Mouse (Mus musculus): Measurements from ENCODE around the gene Hhatl. TPM values are rescaled to one million over a fixed set of nuclear protein-coding genes. Genes with fewer than 3 reads are reported as not detected.
A peak's percentile ranks its signal among the peaks of the same experiment; 100 is the strongest.

Gene Hhatl
- polyA plus RNA-seq, 1 experiment from 2014 or later: not detected

- Histone ChIP-seq H3K4me3 (replicated peaks; ENCODE audit: low read length) (no peak overlapping the region), H3K9ac (no peak overlapping the region), H3K27me3 (ENCODE audit: control insufficient read depth, insufficient read depth, low read length) (no peaks in the 10 kb centered on the region), H3K27ac (no peak overlapping the region), H3K36me3 (replicated peaks; ENCODE audit: control insufficient read depth, insufficient read depth) (peaks cover 44% of the 10 kb centered on the region), H3K4me1 (replicated peaks; ENCODE audit: control insufficient read depth, insufficient read depth, low read length) (peaks cover 32% of the 10 kb centered on the region), H3K4me2 (replicated peaks) (no peak overlapping the region), H3K9me3 (ENCODE audit: control insufficient read depth, low read length) (no peaks in the 10 kb centered on the region)
- 64% methylated on average over 3 of the region's 3 CpGs for WGBS
- ATAC-seq (ENCODE audit: low FRiP score) (no peak), DNase-seq (ENCODE audit: low spot score) (peak; percentile 39)
Observed at GRCm38 (mm10) chr9:121757432-121757831, 34.9 kb downstream of the Hhatl start.

- H3K4me3 ChIP-seq (replicated peaks; ENCODE audit: low read length): no peak overlapping the region
- DNase-seq (ENCODE audit: low spot score): no peak
- H3K9ac ChIP-seq: no peak overlapping the region
- H3K9me3 ChIP-seq (ENCODE audit: control insufficient read depth, low read length): no peaks in the 10 kb centered on the region
- WGBS: 93% methylated on average over 3 of the region's 3 CpGs
- no peaks in the 10 kb centered on the region for H3K27me3 ChIP-seq (ENCODE audit: control insufficient read depth, insufficient read depth, low read length)
- H3K4me1 ChIP-seq (replicated peaks; ENCODE audit: control insufficient read depth, insufficient read depth, low read length): peaks cover 29% of the 10 kb centered on the region
- H3K36me3 ChIP-seq (replicated peaks; ENCODE audit: control insufficient read depth, insufficient read depth): peaks cover 51% of the 10 kb centered on the region
- H3K4me2 ChIP-seq (replicated peaks): no peak overlapping the region
- no peak for ATAC-seq (ENCODE audit: low FRiP score)
- no peak overlapping the region for H3K27ac ChIP-seq
Observed at GRCm38 (mm10) chr9:121756785-121757184, 35.5 kb downstream of the Hhatl start.

DNA sequence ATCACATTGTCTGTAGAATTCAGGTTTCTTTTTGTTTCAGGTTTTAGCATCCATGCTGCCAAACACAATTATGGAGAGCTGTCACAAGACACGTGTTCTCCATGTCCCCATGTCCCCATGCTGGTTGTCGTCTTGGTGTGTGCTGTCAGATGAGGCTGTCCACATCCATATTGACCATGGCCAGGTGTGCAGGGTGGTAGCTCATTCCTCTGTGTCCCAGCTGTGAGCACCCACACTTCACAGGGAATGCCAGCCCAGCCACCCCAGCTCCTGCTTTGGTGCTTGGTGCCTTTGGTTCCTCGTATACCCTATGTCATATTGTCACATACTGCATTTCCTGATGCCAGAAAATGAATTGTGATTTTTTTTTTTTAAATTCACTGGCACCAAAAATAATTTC lies 37.7 kb downstream of the Hhatl start:
- peaks cover 72% of the 10 kb centered on the region for H3K36me3 ChIP-seq (replicated peaks; ENCODE audit: control insufficient read depth, insufficient read depth)
- 96% methylated on average over 3 of the region's 3 CpGs for WGBS
- ATAC-seq (ENCODE audit: low FRiP score) (no peak), DNase-seq (ENCODE audit: low spot score) (no peak)
- no peak overlapping the region for H3K27ac ChIP-seq
- H3K4me2 ChIP-seq (replicated peaks): no peak overlapping the region
- no peaks in the 10 kb centered on the region for H3K9me3 ChIP-seq (ENCODE audit: control insufficient read depth, low read length)
- H3K4me3 ChIP-seq (replicated peaks; ENCODE audit: low read length): no peak overlapping the region
- H3K27me3 ChIP-seq (ENCODE audit: control insufficient read depth, insufficient read depth, low read length): no peaks in the 10 kb centered on the region
- no peak overlapping the region for H3K9ac ChIP-seq
- peaks cover 13% of the 10 kb centered on the region for H3K4me1 ChIP-seq (replicated peaks; ENCODE audit: control insufficient read depth, insufficient read depth, low read length)

GRCm38 (mm10) chr9:121752774-121753173 lies 39.5 kb downstream of the Hhatl start:
- no peaks in the 10 kb centered on the region for H3K27me3 ChIP-seq (ENCODE audit: control insufficient read depth, insufficient read depth, low read length)
- WGBS: 97% methylated on average over 9 of the region's 9 CpGs
- ATAC-seq (ENCODE audit: low FRiP score) (no peak), DNase-seq (ENCODE audit: low spot score) (no peak)
- no peak overlapping the region for H3K4me2 ChIP-seq (replicated peaks)
- no peak overlapping the region for H3K4me3 ChIP-seq (replicated peaks; ENCODE audit: low read length)
- H3K27ac ChIP-seq: no peak overlapping the region
- H3K9ac ChIP-seq: no peak overlapping the region
- 0 out of 2 replicates have a peak, but pooled peaks cover under 1% of the 10 kb centered on the region for H3K4me1 ChIP-seq (replicated peaks; ENCODE audit: control insufficient read depth, insufficient read depth, low read length)
- peaks cover 91% of the 10 kb centered on the region for H3K36me3 ChIP-seq (replicated peaks; ENCODE audit: control insufficient read depth, insufficient read depth)
- no peaks in the 10 kb centered on the region for H3K9me3 ChIP-seq (ENCODE audit: control insufficient read depth, low read length)

DNA sequence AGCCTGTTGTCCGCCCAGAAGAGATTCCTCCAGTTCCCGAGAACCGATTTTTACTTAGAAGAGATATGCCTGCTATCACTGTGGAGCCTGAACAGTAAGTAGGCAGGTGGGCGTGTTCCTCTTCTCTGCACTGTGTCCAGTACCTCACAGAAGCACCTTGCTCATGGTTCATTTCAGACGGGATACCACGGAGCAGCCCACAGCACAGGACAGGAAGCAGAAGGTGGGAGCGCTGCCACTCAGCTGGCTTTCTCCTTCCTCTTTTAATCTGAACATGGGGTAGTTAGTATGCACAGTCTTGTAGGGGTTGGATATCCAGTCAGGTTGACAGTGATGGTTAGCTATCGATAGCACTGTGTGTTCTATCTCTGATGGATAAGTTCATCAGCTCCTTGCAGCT lies 48.3 kb downstream of the Hhatl start:
- no peak for ATAC-seq (ENCODE audit: low FRiP score)
- H3K27me3 ChIP-seq (ENCODE audit: control insufficient read depth, insufficient read depth, low read length): no peaks in the 10 kb centered on the region
- DNase-seq (ENCODE audit: low spot score): no peak
- H3K4me3 ChIP-seq (replicated peaks; ENCODE audit: low read length): no peak overlapping the region
- H3K9ac ChIP-seq: no peak overlapping the region
- no peaks in the 10 kb centered on the region for H3K9me3 ChIP-seq (ENCODE audit: control insufficient read depth, low read length)
- H3K4me2 ChIP-seq (replicated peaks): no peak overlapping the region
- H3K36me3 ChIP-seq (replicated peaks; ENCODE audit: control insufficient read depth, insufficient read depth): peaks cover 89% of the 10 kb centered on the region
- H3K4me1 ChIP-seq (replicated peaks; ENCODE audit: control insufficient read depth, insufficient read depth, low read length): no peaks in the 10 kb centered on the region
- no peak overlapping the region for H3K27ac ChIP-seq
- WGBS: 96% methylated on average over 8 of the region's 8 CpGs

- DNase-seq (ENCODE audit: low spot score) (no peak), ATAC-seq (ENCODE audit: low FRiP score) (no peak)
- H3K4me2 ChIP-seq (replicated peaks): no peak overlapping the region
- no peaks in the 10 kb centered on the region for H3K9me3 ChIP-seq (ENCODE audit: control insufficient read depth, low read length)
- H3K4me1 ChIP-seq (replicated peaks; ENCODE audit: control insufficient read depth, insufficient read depth, low read length): no peaks in the 10 kb centered on the region
- no peaks in the 10 kb centered on the region for H3K27me3 ChIP-seq (ENCODE audit: control insufficient read depth, insufficient read depth, low read length)
- H3K27ac ChIP-seq: no peak overlapping the region
- 95% methylated on average over 3 of the region's 3 CpGs for WGBS
- no peak overlapping the region for H3K4me3 ChIP-seq (replicated peaks; ENCODE audit: low read length)
- H3K36me3 ChIP-seq (replicated peaks; ENCODE audit: control insufficient read depth, insufficient read depth): peaks cover 68% of the 10 kb centered on the region
- H3K9ac ChIP-seq: no peak overlapping the region
Observed at GRCm38 (mm10) chr9:121741168-121741567, 51.1 kb downstream of the Hhatl start.

GRCm38 (mm10) chr9:121740490-121740889 lies 51.8 kb downstream of the Hhatl start:
- no peaks in the 10 kb centered on the region for H3K9me3 ChIP-seq (ENCODE audit: control insufficient read depth, low read length)
- no peaks in the 10 kb centered on the region for H3K27me3 ChIP-seq (ENCODE audit: control insufficient read depth, insufficient read depth, low read length)
- peaks cover 62% of the 10 kb centered on the region for H3K36me3 ChIP-seq (replicated peaks; ENCODE audit: control insufficient read depth, insufficient read depth)
- H3K4me2 ChIP-seq (replicated peaks): no peak overlapping the region
- no peak overlapping the region for H3K9ac ChIP-seq
- WGBS: 84% methylated on average over 6 of the region's 6 CpGs
- DNase-seq (ENCODE audit: low spot score): no peak
- H3K27ac ChIP-seq: no peak overlapping the region
- H3K4me3 ChIP-seq (replicated peaks; ENCODE audit: low read length): no peak overlapping the region
- ATAC-seq (ENCODE audit: low FRiP score): no peak
- no peaks in the 10 kb centered on the region for H3K4me1 ChIP-seq (replicated peaks; ENCODE audit: control insufficient read depth, insufficient read depth, low read length)

Other genes with a start within 250 kb of the Hhatl start
- gene Lyzl4, start 150.4 kb downstream of the Hhatl start, polyA plus RNA-seq (2014; fragmentation: Nextera tagmentation; extraction: Ambion mirVana): 0.22 and 0.32 TPM in 2 replicates
- gene Vipr1, start 149.8 kb downstream of the Hhatl start, polyA plus RNA-seq (2014; fragmentation: Nextera tagmentation; extraction: Ambion mirVana): 0.40 and 0.59 TPM in 2 replicates
- gene Sec22c, start 87.0 kb downstream of the Hhatl start, polyA plus RNA-seq (2014; fragmentation: Nextera tagmentation; extraction: Ambion mirVana): 21.6 and 26.5 TPM in 2 replicates
- gene Ss18l2, start 82.2 kb downstream of the Hhatl start, polyA plus RNA-seq (2014; fragmentation: Nextera tagmentation; extraction: Ambion mirVana): 171 and 213 TPM in 2 replicates
- 56.2 and 64.1 TPM in 2 replicates for gene Nktr, start 73.3 kb downstream of the Hhatl start, polyA plus RNA-seq (2014; fragmentation: Nextera tagmentation; extraction: Ambion mirVana)
- 19.1 and 21.5 TPM in 2 replicates for gene Zfp651, start 33.2 kb downstream of the Hhatl start, polyA plus RNA-seq (2014; fragmentation: Nextera tagmentation; extraction: Ambion mirVana)
- 1.6 and 2.3 TPM in 2 replicates for gene Klhl40, start 14.9 kb downstream of the Hhatl start, polyA plus RNA-seq (2014; fragmentation: Nextera tagmentation; extraction: Ambion mirVana)
- 1.9 and 2.2 TPM in 2 replicates for gene Ccdc13, start 47.0 kb upstream of the Hhatl start, polyA plus RNA-seq (2014; fragmentation: Nextera tagmentation; extraction: Ambion mirVana)
- gene Higd1a, start 65.9 kb upstream of the Hhatl start, polyA plus RNA-seq (2014; fragmentation: Nextera tagmentation; extraction: Ambion mirVana): 146 and 158 TPM in 2 replicates
- 2.4 and 4.1 TPM in 2 replicates for gene Ackr2, start 105.8 kb upstream of the Hhatl start, polyA plus RNA-seq (2014; fragmentation: Nextera tagmentation; extraction: Ambion mirVana)
- not detected in 2 replicates for gene Cyp8b1, start 123.8 kb upstream of the Hhatl start, polyA plus RNA-seq (2014; fragmentation: Nextera tagmentation; extraction: Ambion mirVana)
- 1.7 TPM in 2 replicates for gene Fam198a, start 158.5 kb upstream of the Hhatl start, polyA plus RNA-seq (2014; fragmentation: Nextera tagmentation; extraction: Ambion mirVana)
- 28.6 and 29.4 TPM in 2 replicates for gene Pomgnt2, start 204.6 kb upstream of the Hhatl start, polyA plus RNA-seq (2014; fragmentation: Nextera tagmentation; extraction: Ambion mirVana)

Measured in hindbrain, embryonic 14.5 days (tissue).